Comparison of ENCODE assay signal across 8 mouse cellular contexts in the genomic region with DNA sequence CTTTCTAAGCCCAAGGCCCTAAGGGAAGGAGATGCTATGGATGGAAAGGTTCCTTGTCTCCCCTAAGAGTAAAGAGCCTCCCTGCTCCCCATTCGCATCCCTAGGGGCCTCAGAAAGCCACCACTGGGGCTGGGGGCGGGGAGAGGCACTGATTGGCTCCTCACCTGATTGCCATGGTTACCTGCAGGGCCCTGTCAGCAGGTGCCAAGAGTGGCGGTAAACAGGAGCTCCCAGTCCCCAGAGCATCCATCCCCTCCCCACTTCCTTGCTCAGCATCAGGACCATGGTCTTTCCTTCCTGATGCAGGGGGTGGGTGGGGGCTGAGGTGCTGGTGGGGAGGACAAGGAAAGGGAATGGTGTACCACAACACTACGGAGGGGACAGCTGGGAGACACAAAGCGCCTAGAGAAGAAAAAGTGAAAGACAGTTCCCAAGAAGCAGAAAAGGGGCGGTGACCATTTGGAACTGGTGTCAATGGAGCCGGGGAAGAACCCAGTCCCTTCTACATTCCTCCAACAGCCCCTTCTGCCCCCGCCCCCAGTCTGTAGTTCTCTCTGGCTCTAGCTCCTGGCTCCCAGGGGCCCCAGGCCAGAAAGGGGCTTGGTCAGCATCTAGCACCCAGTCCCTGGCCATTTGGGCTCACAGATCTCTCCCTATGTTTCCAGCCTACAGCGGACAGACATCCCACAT. TPM values are rescaled to one million over a fixed set of nuclear protein-coding genes. Genes with fewer than 3 reads are reported as not detected.
DNase-seq lines count a peak whose midpoint lies in the region; ATAC-seq and TF ChIP-seq lines count a peak whose summit lies in the region.

No protein-coding gene starts in this region.

- 53% methylated on average over 9 of the region's 9 CpGs for WGBS in lung, embryonic 14.5 days
- WGBS in hindbrain, embryonic 16.5 days = 19% methylated on average over 9 of the region's 9 CpGs
- WGBS in neural tube, embryonic 13.5 days = 40% methylated on average over 9 of the region's 9 CpGs

- peak overlapping the region; percentile 75 for H3K27ac ChIP-seq in lung, embryonic 14.5 days (ENCODE audit: low read depth)
- peak overlapping the region; percentile 60 for H3K27ac ChIP-seq in hindbrain, embryonic 16.5 days (ENCODE audit: low read depth, low read length)
- peak overlapping the region; percentile 86 for H3K27ac ChIP-seq in neural tube, embryonic 13.5 days (replicated peaks)

- intact Hi-C loops in left cerebral cortex, postnatal 36 days (cut with DNase I) = loop anchor here (5.0 kb wide), 1 partner anchor 34 kb away; the partner anchor contains the start of gene Mllt6

- peaks cover 24% of the 10 kb centered on the region for H3K4me1 ChIP-seq in lung, embryonic 14.5 days (ENCODE audit: insufficient read depth)
- peaks cover 44% of the 10 kb centered on the region for H3K4me1 ChIP-seq in hindbrain, embryonic 16.5 days (ENCODE audit: control insufficient read depth, insufficient read depth, low read depth, low read length)
- peaks cover 55% of the 10 kb centered on the region for H3K4me1 ChIP-seq in neural tube, embryonic 13.5 days (replicated peaks)

- TF ChIP-seq CTCF in lung, embryonic 14.5 days (IDR thresholded peaks at IDR 0.05; ENCODE audit: low read depth) = no peak

- ATAC-seq in lung, embryonic 14.5 days (ENCODE audit: insufficient read depth) = no peak
- no peak for ATAC-seq in hindbrain, embryonic 16.5 days
- no peak for ATAC-seq in neural tube, embryonic 13.5 days (ENCODE audit: low read depth)

- H3K9me3 ChIP-seq in lung, embryonic 14.5 days (ENCODE audit: low read depth, low read length) = no peaks in the 10 kb centered on the region
- H3K9me3 ChIP-seq in hindbrain, embryonic 16.5 days (ENCODE audit: control insufficient read depth, low read length) = no peaks in the 10 kb centered on the region
- no peaks in the 10 kb centered on the region for H3K9me3 ChIP-seq in neural tube, embryonic 13.5 days

- H3K36me3 ChIP-seq in lung, embryonic 14.5 days (ENCODE audit: insufficient read depth) = peaks cover 33% of the 10 kb centered on the region
- H3K36me3 ChIP-seq in hindbrain, embryonic 16.5 days (ENCODE audit: control insufficient read depth, insufficient read depth, low read length) = peaks cover 12% of the 10 kb centered on the region
- peaks cover 26% of the 10 kb centered on the region for H3K36me3 ChIP-seq in neural tube, embryonic 13.5 days

- H3K4me3 ChIP-seq in lung, embryonic 14.5 days (ENCODE audit: low read depth, low read length) = no peak overlapping the region
- H3K4me3 ChIP-seq in hindbrain, embryonic 16.5 days (ENCODE audit: low read length) = peak overlapping the region; percentile 12
- H3K4me3 ChIP-seq in neural tube, embryonic 13.5 days = peak overlapping the region; percentile 27

- H3K4me2 ChIP-seq in lung, embryonic 14.5 days = peak overlapping the region; percentile 21
- peak overlapping the region; percentile 52 for H3K4me2 ChIP-seq in hindbrain, embryonic 16.5 days (ENCODE audit: low read length)
- H3K4me2 ChIP-seq in neural tube, embryonic 13.5 days = peak overlapping the region; percentile 91

- peak; percentile 52 for DNase-seq in cerebellum, adult 11-12 months
- DNase-seq in cerebellum, adult 18-20 months = no peak
- DNase-seq in lung, embryonic 14.5 days = no peak
- no peak for DNase-seq in lung, postnatal 25 days (ENCODE audit: low spot score)
- DNase-seq in left cerebral cortex, adult 8-10 months (ENCODE audit: low spot score in 2 of 2) = no peak
- no peak for DNase-seq in left cerebral cortex, postnatal 36 days (ENCODE audit: low spot score in 2 of 2)

- peak overlapping the region; percentile 32 for H3K9ac ChIP-seq in lung, embryonic 14.5 days
- peak overlapping the region; percentile 12; the same call in 1 of the 2 replicates for H3K9ac ChIP-seq in hindbrain, embryonic 16.5 days (ENCODE audit: low read depth, low read length)
- H3K9ac ChIP-seq in neural tube, embryonic 13.5 days = peak overlapping the region; percentile 62

- no peaks in the 10 kb centered on the region for H3K27me3 ChIP-seq in lung, embryonic 14.5 days (ENCODE audit: insufficient read depth, low read length)
- H3K27me3 ChIP-seq in hindbrain, embryonic 16.5 days (replicated peaks; ENCODE audit: control insufficient read depth, insufficient read depth, low read length) = no peaks in the 10 kb centered on the region
- H3K27me3 ChIP-seq in neural tube, embryonic 13.5 days = no peaks in the 10 kb centered on the region

RNA-seq across cellular contexts. Expression of gene Pcgf2, which starts 4.4 kb away (rescaled TPM):
- 16.0 and 19.7 TPM in 2 replicates for polyA plus RNA-seq in lung, embryonic 14.5 days (2014; fragmentation: Nextera tagmentation; extraction: Ambion mirVana)
- polyA plus RNA-seq in hindbrain, embryonic 16.5 days (2015; fragmentation: Nextera tagmentation; extraction: Ambion mirVana) = 15.4 and 19.2 TPM in 2 replicates
- 20.4 and 22.6 TPM in 2 replicates for polyA plus RNA-seq in neural tube, embryonic 13.5 days (2015; fragmentation: Nextera tagmentation; extraction: Ambion mirVana)
- total RNA-seq in left cerebral cortex, adult 8-10 months (2022) = 10 to 100 TPM; 35.3 to 39.6 (median 37.6) TPM
- 10 to 100 TPM; 27.5 to 35.7 TPM for total RNA-seq in left cerebral cortex, postnatal 36 days (2021)

RNA-seq across cellular contexts. Expression of gene Psmb3, which starts 7.3 kb away (rescaled TPM):
- 496 and 514 TPM in 2 replicates for polyA plus RNA-seq in lung, embryonic 14.5 days (2014; fragmentation: Nextera tagmentation; extraction: Ambion mirVana)
- polyA plus RNA-seq in hindbrain, embryonic 16.5 days (2015; fragmentation: Nextera tagmentation; extraction: Ambion mirVana) = 422 and 438 TPM in 2 replicates
- 444 and 473 TPM in 2 replicates for polyA plus RNA-seq in neural tube, embryonic 13.5 days (2015; fragmentation: Nextera tagmentation; extraction: Ambion mirVana)
- 100 to 1,000 TPM; 117 to 140 (median 132) TPM for total RNA-seq in left cerebral cortex, adult 8-10 months (2022)
- 100 to 1,000 TPM; 116 to 125 TPM for total RNA-seq in left cerebral cortex, postnatal 36 days (2021)

RNA-seq across cellular contexts. Expression of gene Cisd3, which starts 10.2 kb away (rescaled TPM):
- polyA plus RNA-seq in lung, embryonic 14.5 days (2014; fragmentation: Nextera tagmentation; extraction: Ambion mirVana) = 27.1 and 35.3 TPM in 2 replicates
- 37.2 and 42.4 TPM in 2 replicates for polyA plus RNA-seq in hindbrain, embryonic 16.5 days (2015; fragmentation: Nextera tagmentation; extraction: Ambion mirVana)
- 32.9 and 40.5 TPM in 2 replicates for polyA plus RNA-seq in neural tube, embryonic 13.5 days (2015; fragmentation: Nextera tagmentation; extraction: Ambion mirVana)
- 10 to 100 TPM; 44.0 to 61.2 (median 54.6) TPM for total RNA-seq in left cerebral cortex, adult 8-10 months (2022)
- total RNA-seq in left cerebral cortex, postnatal 36 days (2021) = 10 to 100 TPM; 56.0 to 59.3 TPM

RNA-seq across cellular contexts. Expression of gene Mllt6, which starts 32.6 kb away (rescaled TPM):
- 5.2 TPM in 2 replicates for polyA plus RNA-seq in lung, embryonic 14.5 days (2014; fragmentation: Nextera tagmentation; extraction: Ambion mirVana)
- polyA plus RNA-seq in hindbrain, embryonic 16.5 days (2015; fragmentation: Nextera tagmentation; extraction: Ambion mirVana) = 3.1 and 3.3 TPM in 2 replicates
- polyA plus RNA-seq in neural tube, embryonic 13.5 days (2015; fragmentation: Nextera tagmentation; extraction: Ambion mirVana) = 3.2 and 3.4 TPM in 2 replicates
- total RNA-seq in left cerebral cortex, adult 8-10 months (2022) = 100 to 1,000 TPM; 141 to 184 (median 161) TPM
- 100 to 1,000 TPM; 129 to 134 TPM for total RNA-seq in left cerebral cortex, postnatal 36 days (2021)

RNA-seq across cellular contexts. Expression of gene Pip4k2b, which starts 48.6 kb away (rescaled TPM):
- 1.3 and 2.3 TPM in 2 replicates for polyA plus RNA-seq in lung, embryonic 14.5 days (2014; fragmentation: Nextera tagmentation; extraction: Ambion mirVana)
- polyA plus RNA-seq in hindbrain, embryonic 16.5 days (2015; fragmentation: Nextera tagmentation; extraction: Ambion mirVana) = 3.6 and 4.4 TPM in 2 replicates
- 3.7 and 4.4 TPM in 2 replicates for polyA plus RNA-seq in neural tube, embryonic 13.5 days (2015; fragmentation: Nextera tagmentation; extraction: Ambion mirVana)
- 100 to 1,000 TPM; 109 to 123 (median 110) TPM for total RNA-seq in left cerebral cortex, adult 8-10 months (2022)
- 100 to 1,000 TPM; 113 to 114 TPM for total RNA-seq in left cerebral cortex, postnatal 36 days (2021)

Comparison
In these comparisons a context has a peak if more than half of its experiments do, and no peak if none do; other contexts are left out.
1. H3K4me2 ChIP-seq: peak in every context shown above with its lines; median percentile 91 in neural tube, embryonic 13.5 days; 52 in hindbrain, embryonic 16.5 days; 21 in lung, embryonic 14.5 days.
2. H3K9ac ChIP-seq: peak in every context shown above with its lines; median percentile 62 in neural tube, embryonic 13.5 days; 32 in lung, embryonic 14.5 days; 12 in hindbrain, embryonic 16.5 days.